Mouse (Mus musculus) myocyte (in vitro differentiated cells): ENCODE results near the gene Cenpm. TPM values are rescaled to one million over a fixed set of nuclear protein-coding genes. Genes with fewer than 3 reads are reported as not detected.

Experiments used
- H3K27me3 ChIP-seq: one replicate; pipeline ENCODE4 v1.6.1; 2011; ENCODE audit not compliant: control insufficient read depth, insufficient read depth, insufficient read length
- H3K36me3 ChIP-seq: one replicate; pipeline ENCODE4 v1.6.1; 2011; ENCODE audit not compliant: control insufficient read depth, insufficient read depth
- H3K4me2 ChIP-seq: one replicate; pipeline ENCODE4 v1.6.1; 2011; ENCODE audit warnings: low read depth, control low read depth
- H3K4me3 ChIP-seq: one replicate; pipeline ENCODE4 v1.5.1; 2011; ENCODE audit warnings: mild to moderate bottlenecking, control low read depth, moderate library complexity
- H3K79me2 ChIP-seq: one replicate; pipeline ENCODE4 v1.6.1; 2011; ENCODE audit not compliant: control insufficient read depth, insufficient read depth
- H3ac ChIP-seq: one replicate; pipeline ENCODE4 v1.6.1; 2011; ENCODE audit not compliant: control insufficient read depth, insufficient read length
- CEBPB ChIP-seq: IDR thresholded peaks from 2 replicates; pipeline ENCODE4 v1.6.1; 2011; ENCODE audit warnings: mild to moderate bottlenecking, moderate library complexity; ENCODE audit not compliant: poor library complexity, insufficient read depth, severe bottlenecking
- E2F4 ChIP-seq: IDR thresholded peaks from one replicate; pipeline ENCODE4 v1.6.1; 2011; ENCODE audit warnings: mild to moderate bottlenecking, control low read depth, moderate library complexity; ENCODE audit not compliant: insufficient read depth
- MAX ChIP-seq: IDR thresholded peaks from one replicate; pipeline ENCODE4 v1.6.1; 2011; ENCODE audit warnings: low read depth, mild to moderate bottlenecking, control low read depth
- MYOD1 ChIP-seq, 3 experiments: IDR thresholded peaks; one replicate each; pipeline ENCODE4 v1.6.1; 2011; ENCODE audit warnings: control low read depth in 2 of 3, low read depth in 2 of 3, mild to moderate bottlenecking in 2 of 3, moderate library complexity in 1 of 3; ENCODE audit not compliant: insufficient read length in 2 of 3, control insufficient read depth in 1 of 3
- MYOG ChIP-seq, 3 experiments: IDR thresholded peaks; one replicate each; pipeline ENCODE4 v1.6.1; 2011; ENCODE audit warnings: control low read depth in 2 of 3, low read depth in 2 of 3, mild to moderate bottlenecking in 2 of 3; ENCODE audit not compliant: insufficient read length in 2 of 3, control insufficient read depth in 1 of 3, insufficient read depth in 1 of 3
- POLR2A ChIP-seq: IDR thresholded peaks from one replicate; pipeline ENCODE4 v1.6.1; 2011; ENCODE audit warnings: low read depth, mild to moderate bottlenecking, control low read depth, moderate library complexity; ENCODE audit not compliant: insufficient read length
- POLR2AphosphoS2 ChIP-seq: IDR thresholded peaks from one replicate; pipeline ENCODE4 v1.6.1; 2011; ENCODE audit warnings: low read depth, control low read depth; ENCODE audit not compliant: insufficient read length
- REST ChIP-seq: IDR thresholded peaks from one replicate; pipeline ENCODE4 v1.6.1; 2011; ENCODE audit warnings: mild to moderate bottlenecking, control low read depth, moderate library complexity; ENCODE audit not compliant: insufficient read depth, insufficient read length
- SRF ChIP-seq: IDR thresholded peaks from one replicate; pipeline ENCODE4 v1.6.1; 2011; ENCODE audit warnings: low read depth; ENCODE audit not compliant: control insufficient read depth, insufficient read length
- TCF12 ChIP-seq: IDR thresholded peaks from one replicate; pipeline ENCODE4 v1.6.1; 2011; ENCODE audit warnings: mild to moderate bottlenecking, control low read depth; ENCODE audit not compliant: poor library complexity, insufficient read depth, severe bottlenecking
- TCF3 ChIP-seq: IDR thresholded peaks from one replicate; pipeline ENCODE4 v1.6.1; 2011; ENCODE audit warnings: low read depth, control low read depth; ENCODE audit not compliant: insufficient read length
- USF1 ChIP-seq: IDR thresholded peaks from one replicate; pipeline ENCODE4 v1.6.1; 2011; ENCODE audit warnings: low read depth, mild to moderate bottlenecking, control low read depth, moderate library complexity
- polyA plus RNA-seq: library from polyadenylated mRNA; unstranded; fragments of >200 nt; fragmentation: generic; extraction: Trizol; gene quantifications from one replicate; pipeline ENCODE4 v1.2.1, GENCODE M21; 2012; ENCODE audit warnings: missing spikeins

Cenpm gene
- polyA plus RNA-seq, 1 experiment, result 28.1 TPM

DNA sequence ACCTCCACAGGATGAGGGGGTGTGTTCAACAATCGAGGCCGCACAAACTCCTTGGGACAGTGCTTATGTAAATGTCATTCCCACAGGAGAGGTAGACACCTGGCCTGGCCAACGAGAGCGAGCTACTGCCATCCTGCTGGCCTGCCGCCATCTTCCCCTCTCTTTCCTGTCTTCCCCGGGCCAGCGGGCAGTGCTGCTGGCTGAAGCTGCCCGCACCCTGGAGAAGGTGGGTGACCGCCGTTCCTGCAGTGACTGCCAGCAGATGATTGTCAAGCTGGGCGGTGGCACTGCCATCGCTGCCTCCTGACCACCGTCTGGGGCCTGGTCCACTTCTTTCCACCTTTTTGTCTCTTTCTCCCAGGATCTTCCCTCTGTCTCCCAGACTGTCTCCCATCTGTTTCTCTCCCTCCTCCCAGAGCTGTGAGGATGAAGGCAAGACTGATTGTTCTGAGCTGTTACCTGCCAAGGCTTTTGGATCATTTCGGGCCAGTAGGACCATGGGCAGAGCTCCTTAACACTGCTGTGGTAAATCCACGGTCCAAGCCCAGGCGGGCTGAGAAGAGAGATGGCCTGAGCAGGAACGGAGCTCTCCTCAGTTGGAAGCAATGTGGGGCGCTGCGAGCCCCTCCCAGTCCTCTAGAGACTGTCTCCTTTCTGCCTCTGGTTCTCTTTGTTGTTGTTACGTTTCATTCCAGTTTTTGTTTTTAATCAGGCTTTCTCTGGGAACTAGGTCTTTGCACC, 40.8 kb downstream of the Cenpm start:
- H3K4me3 ChIP-seq, result no peak overlapping the region
- no peaks in the 10 kb centered on the region for H3K27me3 ChIP-seq

GRCm38 (mm10) chr15:82203090-82203489, 41.5 kb downstream of the Cenpm start:
- Histone ChIP-seq H3K36me3 (peaks cover 64% of the 10 kb centered on the region), H3K27me3 (no peaks in the 10 kb centered on the region)

More for the DNA sequence above, 40.8 kb downstream of the Cenpm start:
- H3K79me2 ChIP-seq, result no peaks in the 10 kb centered on the region
- no peak for TF ChIP-seq TCF12
- peak; percentile 82 for TF ChIP-seq POLR2AphosphoS2
- no peak for TF ChIP-seq E2F4
- TF ChIP-seq POLR2A, result peak; percentile 41
- H3K4me2 ChIP-seq, result no peak overlapping the region
- peaks cover 57% of the 10 kb centered on the region for H3K36me3 ChIP-seq
- no peak overlapping the region for H3ac ChIP-seq

DNA sequence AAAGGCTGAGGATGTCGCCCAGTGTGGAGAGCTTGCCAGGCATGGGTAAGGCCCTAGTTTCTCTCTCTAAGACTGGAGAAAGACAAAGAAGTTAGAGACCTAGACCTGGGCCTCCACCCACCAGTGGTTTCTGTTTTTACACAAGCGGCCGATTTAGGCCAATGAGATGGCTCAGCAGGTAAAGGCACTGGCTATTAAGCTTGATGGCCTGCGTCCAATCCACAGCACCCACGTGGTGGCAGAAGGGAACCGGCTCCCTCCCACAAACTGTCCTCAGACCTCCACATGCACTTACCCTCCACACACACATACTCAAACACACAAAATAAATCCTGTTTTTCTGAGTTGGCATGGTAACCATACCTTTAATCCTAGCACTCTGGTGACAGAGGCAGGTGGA, 42.5 kb downstream of the Cenpm start:
- no peaks in the 10 kb centered on the region for H3K79me2 ChIP-seq
- no peak for TF ChIP-seq E2F4
- no peak for TF ChIP-seq POLR2A
- no peak for TF ChIP-seq TCF12
- no peak for TF ChIP-seq USF1
- TF ChIP-seq MYOD1 (IDR thresholded peaks at IDR 0.05; ENCODE audit: control insufficient read depth in 1 of 3, insufficient read length in 2 of 3, low read depth in 2 of 3), result no peak
- TF ChIP-seq POLR2AphosphoS2, result no peak
- TF ChIP-seq MYOG (IDR thresholded peaks at IDR 0.05; ENCODE audit: control insufficient read depth in 1 of 3, insufficient read depth in 1 of 3, insufficient read length in 2 of 3, low read depth in 2 of 3), result no peak
- no peaks in the 10 kb centered on the region for H3K27me3 ChIP-seq
- H3K36me3 ChIP-seq, result peaks cover 69% of the 10 kb centered on the region
- no peak overlapping the region for H3K4me3 ChIP-seq
- H3ac ChIP-seq, result no peak overlapping the region
- H3K4me2 ChIP-seq, result no peak overlapping the region

More at GRCm38 (mm10) chr15:82203090-82203489, 41.5 kb downstream of the Cenpm start:
- no peaks in the 10 kb centered on the region for H3K79me2 ChIP-seq
- no peak overlapping the region for H3K4me2 ChIP-seq
- TF ChIP-seq E2F4 (no peak), POLR2AphosphoS2 (no peak), MYOD1 (IDR thresholded peaks at IDR 0.05; ENCODE audit: control insufficient read depth in 1 of 3, insufficient read length in 2 of 3, low read depth in 2 of 3) (no peak), POLR2A (peak; percentile 15), REST (no peak), USF1 (no peak)
- H3ac ChIP-seq, result no peak overlapping the region
- no peak overlapping the region for H3K4me3 ChIP-seq

DNA sequence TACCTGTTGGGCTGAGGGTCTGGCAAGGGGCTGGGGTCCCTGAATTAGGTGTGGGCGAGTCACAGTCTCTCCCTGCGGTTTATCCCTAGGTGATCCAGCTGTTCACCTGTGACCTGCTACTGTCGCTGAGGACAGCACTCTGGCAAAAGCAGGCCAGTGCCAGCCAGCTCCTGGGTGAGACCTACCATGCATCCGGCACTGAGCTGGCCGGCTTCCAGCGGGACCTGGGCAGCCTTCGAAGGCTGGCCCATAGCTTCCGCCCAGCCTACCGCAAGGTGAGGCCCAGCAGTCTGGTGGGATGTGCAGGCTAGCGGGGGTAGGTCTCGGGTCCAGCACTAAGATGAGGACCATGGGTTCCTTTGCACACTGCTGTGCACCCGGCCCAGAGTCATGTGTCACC, 45.0 kb downstream of the Cenpm start:
- H3K4me2 ChIP-seq, result no peak overlapping the region
- no peak for TF ChIP-seq REST
- TF ChIP-seq E2F4, result no peak
- TF ChIP-seq SRF, result no peak
- TF ChIP-seq POLR2A, result no peak
- no peak for TF ChIP-seq TCF3
- no peak for TF ChIP-seq MYOD1 (IDR thresholded peaks at IDR 0.05; ENCODE audit: control insufficient read depth in 1 of 3, insufficient read length in 2 of 3, low read depth in 2 of 3)
- TF ChIP-seq TCF12, result no peak
- no peak for TF ChIP-seq USF1
- no peak for TF ChIP-seq POLR2AphosphoS2
- no peak for TF ChIP-seq CEBPB
- TF ChIP-seq MAX, result no peak
- no peak for TF ChIP-seq MYOG (IDR thresholded peaks at IDR 0.05; ENCODE audit: control insufficient read depth in 1 of 3, insufficient read depth in 1 of 3, insufficient read length in 2 of 3, low read depth in 2 of 3)
- peaks cover 77% of the 10 kb centered on the region for H3K36me3 ChIP-seq
- H3K27me3 ChIP-seq, result no peaks in the 10 kb centered on the region
- H3K79me2 ChIP-seq, result no peaks in the 10 kb centered on the region
- no peak overlapping the region for H3ac ChIP-seq
- no peak overlapping the region for H3K4me3 ChIP-seq

GRCm38 (mm10) chr15:82198342-82198741, 46.2 kb downstream of the Cenpm start:
- H3K4me2 ChIP-seq, result no peak overlapping the region
- no peak overlapping the region for H3ac ChIP-seq
- no peaks in the 10 kb centered on the region for H3K27me3 ChIP-seq
- no peaks in the 10 kb centered on the region for H3K79me2 ChIP-seq
- peaks cover 74% of the 10 kb centered on the region for H3K36me3 ChIP-seq
- no peak overlapping the region for H3K4me3 ChIP-seq
- no peak for TF ChIP-seq CEBPB
- TF ChIP-seq MYOG (IDR thresholded peaks at IDR 0.05; ENCODE audit: control insufficient read depth in 1 of 3, insufficient read depth in 1 of 3, insufficient read length in 2 of 3, low read depth in 2 of 3), result no peak
- no peak for TF ChIP-seq TCF12
- no peak for TF ChIP-seq TCF3
- TF ChIP-seq USF1, result no peak
- no peak for TF ChIP-seq MYOD1 (IDR thresholded peaks at IDR 0.05; ENCODE audit: control insufficient read depth in 1 of 3, insufficient read length in 2 of 3, low read depth in 2 of 3)
